Mouse (Mus musculus) heart, postnatal 10 days (tissue): Measurements from ENCODE around the gene 1700088E04Rik. TPM values are rescaled to one million over a fixed set of nuclear protein-coding genes. Genes with fewer than 3 reads are reported as not detected.

Experiments
- DNase-seq, 2 experiments: peaks; one replicate each; pipeline ENCODE4 v3.0.0; 2021
- intact Hi-C: fragments of 180-260 bp; cut with DNase I; formaldehyde crosslinking; loops from one replicate; pipeline ENCODE4 v1.15.1; 2025
- total RNA-seq, 2 experiments: library from RNA; stranded (reverse); gene quantifications; 2 replicates each; pipeline ENCODE4 v1.2.3; 2021

Gene 1700088E04Rik
- 1 to 10 TPM; 1.8 to 2.3 TPM for total RNA-seq

DNA sequence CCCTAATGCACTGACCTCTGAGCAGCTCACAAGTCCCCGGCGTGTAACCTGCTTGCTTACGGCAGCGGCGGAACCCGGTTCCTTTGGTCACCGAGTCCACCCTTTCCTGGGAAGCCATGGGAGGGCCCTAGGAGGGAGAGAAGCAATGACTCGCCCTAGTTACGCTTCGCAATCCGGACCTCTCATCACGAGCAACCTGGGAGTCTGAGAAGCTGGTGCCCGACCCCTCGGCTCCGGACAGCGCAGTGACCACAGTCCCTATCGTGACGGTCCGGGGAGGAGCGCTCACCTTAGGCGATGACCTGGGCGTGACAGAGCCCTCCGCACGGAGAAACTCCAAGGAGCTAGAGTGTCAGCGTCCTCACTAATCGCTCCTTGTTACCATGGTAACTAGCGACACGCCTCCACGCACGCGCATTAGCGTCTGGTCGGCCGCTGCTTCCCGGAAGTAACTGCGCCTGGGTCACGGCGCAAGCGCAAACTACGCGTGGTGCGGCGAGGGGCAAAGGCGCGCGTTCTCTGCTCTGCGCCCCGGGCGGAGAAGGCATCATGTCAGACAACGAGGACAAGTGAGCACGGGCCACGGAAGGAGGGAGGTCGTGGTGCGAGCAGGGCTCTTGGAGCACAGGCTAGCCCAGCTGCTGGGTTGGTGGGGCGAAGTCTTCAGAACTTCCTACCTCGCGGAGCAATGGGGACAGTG is at the start of gene 1700088E04Rik, which contains the start of gene Polr2f:
1700088E04Rik (minus strand) TSS at position 388 of the 700 bp plus-strand sequence.
Polr2f (plus strand) TSS at position 144 of the 700 bp plus-strand sequence.
- intact Hi-C loops: loop anchor here (10.0 kb wide), 1 partner anchor 226 kb away; the partner anchor contains the start of gene Pdxp
- peak; percentile 95 to 97 for DNase-seq

DNA sequence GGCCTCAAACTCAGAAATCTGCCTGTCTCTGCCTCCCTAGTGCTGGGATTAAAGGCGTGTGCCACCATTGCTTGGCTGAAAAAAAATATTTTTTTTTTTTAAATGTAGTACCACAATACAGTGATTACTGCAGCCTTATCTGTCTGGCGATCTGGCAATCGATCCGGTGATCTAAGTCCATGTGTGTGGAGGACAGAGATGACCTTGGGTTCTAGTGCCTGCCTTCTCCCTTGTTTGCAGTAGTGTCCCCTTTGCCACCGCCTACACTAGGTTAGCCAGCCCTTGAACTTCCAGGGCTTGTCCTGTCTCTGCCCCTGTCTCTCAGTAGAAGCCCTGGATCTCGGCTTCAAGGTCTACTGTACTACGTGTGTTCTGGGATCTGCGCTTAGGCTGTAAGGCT is 46.8 kb upstream of the 1700088E04Rik start:
- intact Hi-C loops: no loop called here
- no peak for DNase-seq

DNA sequence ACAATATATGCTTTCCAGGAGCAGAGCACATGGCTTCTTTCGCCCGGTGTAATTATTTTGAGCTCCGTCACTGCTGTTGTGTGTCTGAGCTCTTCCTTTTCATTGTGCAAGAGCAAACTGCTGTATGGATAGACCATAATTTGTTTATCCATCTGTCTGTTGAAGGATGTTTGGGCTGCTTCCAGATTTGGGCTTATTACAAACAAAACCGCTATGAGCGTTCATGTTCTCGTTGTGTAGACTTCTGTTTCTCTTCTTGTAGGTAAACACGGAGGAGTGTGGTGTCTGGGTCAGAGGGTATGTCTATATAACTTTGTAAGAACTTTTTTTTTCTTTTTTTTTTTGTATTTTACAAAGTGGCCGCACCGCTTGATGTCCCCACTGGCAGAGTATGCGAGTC is 44.2 kb upstream of the 1700088E04Rik start:
- intact Hi-C loops: no loop called here
- no peak for DNase-seq

DNA sequence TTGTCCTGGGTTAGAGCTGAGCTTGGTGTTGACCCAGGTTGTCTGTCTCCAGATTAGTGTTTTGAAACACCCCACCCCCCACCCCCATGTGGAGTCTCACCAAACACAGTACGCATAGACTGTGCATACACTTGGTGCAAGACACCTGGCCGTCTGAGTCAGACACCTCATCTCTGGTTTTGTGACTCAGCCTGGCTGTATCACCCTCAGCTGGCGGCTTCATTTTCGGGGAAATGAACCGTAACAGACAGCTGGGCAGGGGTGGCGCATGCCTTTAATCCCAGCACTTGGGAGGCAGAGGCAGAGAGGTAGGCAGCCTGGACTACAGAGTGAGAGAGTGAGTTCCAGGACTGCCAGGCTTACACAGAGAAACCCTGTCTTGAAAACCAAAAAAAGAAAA is 35.9 kb upstream of the 1700088E04Rik start:
- intact Hi-C loops: no loop called here
- no peak for DNase-seq

DNA sequence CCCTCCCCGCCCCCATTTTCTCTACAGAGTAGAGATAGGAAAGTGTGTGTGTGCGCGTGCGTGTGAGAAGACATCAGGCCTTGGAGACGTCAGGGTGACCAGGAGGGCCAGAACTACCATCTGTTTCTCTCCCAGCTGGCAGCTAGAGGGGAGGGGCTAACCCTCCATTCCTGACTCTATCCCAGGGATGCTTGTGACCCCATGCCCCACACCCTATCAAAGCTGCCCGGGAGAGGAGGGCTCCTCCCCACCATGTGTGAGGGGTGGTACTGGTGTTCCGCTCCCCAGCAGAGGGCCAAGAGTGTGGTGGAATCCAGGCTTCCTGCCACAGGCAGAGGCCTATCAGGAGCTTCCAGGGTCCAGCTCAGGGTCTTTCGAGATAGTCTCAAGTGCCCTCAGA is 25.7 kb upstream of the 1700088E04Rik start:
- no peak for DNase-seq
- intact Hi-C loops: no loop called here

DNA sequence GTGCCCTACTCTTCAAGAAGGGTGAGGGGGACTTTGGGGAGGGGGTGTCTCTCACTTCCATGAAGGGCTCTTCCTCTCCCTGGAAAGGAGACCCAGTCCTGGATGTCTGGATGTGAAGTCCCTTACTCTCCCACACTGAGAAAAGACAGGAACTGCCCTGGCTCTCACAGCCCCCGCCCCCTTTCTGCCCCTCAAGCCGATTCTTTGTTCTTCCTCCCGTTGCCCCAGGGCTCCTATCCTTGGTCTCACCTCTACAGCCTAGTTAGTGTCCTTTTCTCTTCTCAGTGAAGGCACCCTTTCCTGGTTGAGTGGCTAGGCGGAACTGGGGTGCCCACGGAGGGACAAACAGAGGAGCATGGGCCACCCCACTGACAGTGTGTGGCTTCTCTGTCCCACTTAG is 24.1 kb upstream of the 1700088E04Rik start, which contains the start of gene Sox10:
Sox10 (minus strand) TSS at position 101 of the 400 bp plus-strand sequence.
- intact Hi-C loops: no loop called here
- no peak for DNase-seq

DNA sequence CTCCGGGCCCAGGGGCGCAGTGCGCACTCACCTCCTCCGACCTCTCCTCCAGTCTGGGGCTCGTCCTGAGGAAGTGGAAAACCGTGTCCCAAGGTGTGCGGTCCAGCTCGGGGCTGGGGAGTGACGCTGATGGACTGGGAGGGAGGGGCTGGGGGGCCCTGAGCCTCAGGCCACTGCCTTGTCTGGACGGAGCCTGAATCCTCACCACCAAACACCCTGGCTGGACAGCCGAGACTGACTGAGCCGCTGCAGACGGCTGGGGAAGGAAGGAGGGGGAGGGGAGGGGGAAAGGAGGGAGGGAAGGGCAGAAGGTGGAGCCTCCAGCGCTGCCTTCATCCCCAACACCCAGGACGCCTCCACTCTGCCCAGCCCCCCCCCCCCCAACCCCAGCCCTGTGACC is 23.2 kb upstream of the 1700088E04Rik start:
- no peak for DNase-seq
- intact Hi-C loops: no loop called here

DNA sequence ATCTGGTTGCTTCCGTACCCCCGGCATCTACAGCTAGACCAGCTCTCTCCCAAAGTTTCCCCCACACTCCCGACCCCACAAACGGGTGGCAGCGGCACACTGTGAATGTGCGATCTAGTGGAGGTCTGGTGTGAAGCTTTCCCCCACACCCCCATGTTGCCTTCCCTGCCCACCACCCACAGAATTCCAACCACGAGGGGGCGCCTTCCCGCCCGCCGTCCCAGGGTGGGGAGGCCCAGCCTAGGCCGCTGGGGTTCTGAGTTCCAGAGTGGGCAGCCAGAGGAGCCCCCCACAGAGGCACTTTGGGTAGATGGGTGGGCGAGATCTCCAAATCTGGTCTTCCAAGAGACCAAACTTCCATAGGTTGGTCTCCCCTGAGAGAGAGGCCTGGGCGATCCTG is 21.8 kb upstream of the 1700088E04Rik start:
- intact Hi-C loops: no loop called here

DNA sequence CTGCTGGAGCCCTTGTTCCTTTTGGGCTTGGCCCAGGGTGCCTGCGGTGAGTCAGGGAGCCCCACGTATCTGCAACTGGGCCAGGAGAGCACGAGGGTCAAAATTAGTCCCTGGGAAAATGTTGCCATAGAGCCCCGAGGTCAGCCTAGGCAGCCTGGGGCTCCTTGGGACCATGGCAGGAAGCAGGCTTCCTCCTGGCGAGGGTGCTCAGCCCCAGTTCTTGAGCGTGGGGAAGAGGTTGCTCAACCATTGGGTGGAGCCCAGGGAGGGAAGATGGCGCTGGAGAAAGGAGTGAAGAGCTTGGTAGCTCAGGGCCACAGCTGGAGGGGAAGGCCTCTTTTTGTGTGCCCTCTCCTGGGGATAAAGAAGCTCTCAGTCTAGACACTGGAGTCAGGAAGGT is 21.2 kb upstream of the 1700088E04Rik start:
- DNase-seq: no peak
- intact Hi-C loops: no loop called here

More for the DNA sequence above, 21.8 kb upstream of the 1700088E04Rik start:
- no peak for DNase-seq

DNA sequence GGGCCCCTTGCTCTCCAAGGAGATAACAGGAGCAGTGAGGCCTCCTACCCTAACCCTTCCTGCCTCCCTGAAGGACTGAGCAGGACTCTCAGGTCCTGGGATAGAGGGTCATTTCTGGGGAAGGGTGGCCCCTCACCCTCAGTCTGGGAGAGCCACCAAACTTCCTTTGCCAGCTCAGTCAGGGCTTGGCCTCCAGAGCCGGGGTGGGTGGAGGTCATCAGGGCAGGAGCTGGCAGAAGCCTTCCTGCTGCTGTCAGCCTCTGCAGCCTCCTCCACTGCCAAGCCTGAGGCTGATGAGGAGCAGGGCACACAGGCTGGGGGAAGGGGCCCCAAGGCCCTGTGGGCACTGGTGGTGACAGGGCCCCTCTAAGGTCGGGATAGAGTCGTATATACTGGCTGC is 14.5 kb upstream of the 1700088E04Rik start:
- no peak for DNase-seq
- intact Hi-C loops: no loop called here

DNA sequence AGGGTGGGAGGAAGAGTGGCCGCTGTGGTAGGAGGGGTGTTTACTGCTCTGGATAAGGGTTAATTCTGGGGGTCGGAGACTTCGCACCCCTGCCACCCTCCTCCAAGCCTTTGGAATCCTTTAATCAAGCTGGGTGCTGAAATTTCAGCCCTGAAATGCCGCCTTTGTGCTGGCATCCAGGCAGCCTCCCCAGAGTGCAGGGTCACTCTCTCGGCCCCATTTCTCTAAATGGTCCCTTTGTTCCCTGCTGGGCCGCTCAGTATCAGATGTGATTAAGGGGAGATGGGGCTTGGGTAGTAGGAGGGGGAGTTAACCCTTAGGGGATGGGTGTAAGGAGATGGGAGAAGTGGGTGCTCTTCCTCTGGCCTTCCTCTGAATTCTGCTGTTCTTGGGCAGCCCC is 11.7 kb upstream of the 1700088E04Rik start:
- no peak for DNase-seq
- intact Hi-C loops: no loop called here

DNA sequence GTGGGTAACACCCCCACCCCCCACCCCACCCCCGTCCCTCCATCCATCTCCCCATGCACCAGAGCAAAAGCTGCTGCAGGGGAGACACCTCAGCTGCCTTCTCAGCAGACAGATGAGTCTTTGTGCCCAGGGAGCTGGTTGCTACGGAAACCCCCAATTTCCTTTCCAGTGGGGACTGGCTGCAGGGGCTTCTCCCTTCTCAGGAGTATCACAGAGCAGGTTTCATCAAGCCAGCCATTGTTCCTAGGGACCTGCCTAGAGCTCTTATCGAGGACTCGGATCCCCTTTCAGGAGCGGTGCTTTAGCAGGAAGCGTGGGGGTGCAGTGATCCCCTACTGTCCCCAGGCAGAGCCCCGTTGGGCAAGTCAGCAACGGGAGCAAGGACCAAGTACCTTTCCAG is 10.8 kb upstream of the 1700088E04Rik start:
- DNase-seq: no peak
- intact Hi-C loops: no loop called here

DNA sequence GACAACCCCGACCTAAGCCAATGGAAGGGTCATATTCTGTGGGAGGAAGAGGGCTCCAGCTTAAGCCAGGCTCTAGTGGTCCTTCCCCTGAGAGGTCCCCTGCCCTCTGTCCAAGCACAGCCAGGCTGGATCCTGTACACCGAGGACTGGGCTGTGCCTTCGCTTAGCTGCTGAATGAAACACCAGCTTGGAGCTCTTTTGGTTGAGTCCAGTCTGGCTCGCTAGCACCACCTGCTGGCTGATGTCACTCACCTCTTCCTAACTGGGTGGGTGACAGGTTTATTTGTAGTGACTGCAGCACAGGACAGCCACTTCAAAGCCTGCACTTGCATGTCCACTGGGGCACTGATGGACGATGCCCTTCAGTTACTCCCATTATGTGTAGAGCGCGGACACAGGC is 7.5 kb upstream of the 1700088E04Rik start:
- intact Hi-C loops: loop anchor here (1.0 to 10.0 kb wide), 3 partner anchors 55 to 234 kb away; partner anchors contain the start of gene Pdxp
- peak; percentile 86 to 95 for DNase-seq

DNA sequence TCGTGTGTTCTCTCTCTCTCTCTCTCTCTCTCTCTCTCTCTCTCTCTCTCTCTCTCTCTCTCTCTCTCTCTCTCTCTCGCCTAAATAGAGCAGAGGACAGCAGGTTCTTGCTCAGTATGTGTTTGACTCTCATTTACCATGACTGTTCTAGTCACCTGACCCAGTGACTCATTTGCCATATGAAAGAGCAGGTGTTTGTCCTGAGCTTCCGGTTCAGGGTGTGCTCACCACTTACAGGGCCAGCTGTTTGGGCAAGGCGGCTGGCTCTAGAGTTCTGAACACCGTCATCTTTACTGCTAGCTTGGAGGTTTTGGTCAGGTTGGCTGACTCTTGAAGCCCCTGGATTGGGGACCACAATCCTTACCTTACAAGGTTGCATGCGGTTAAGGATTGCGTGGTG is 4.5 kb upstream of the 1700088E04Rik start:
- DNase-seq: no peak
- intact Hi-C loops: loop anchor here (1.0 to 10.0 kb wide), 2 partner anchors 50 to 231 kb away; partner anchors contain the start of gene Pdxp

DNA sequence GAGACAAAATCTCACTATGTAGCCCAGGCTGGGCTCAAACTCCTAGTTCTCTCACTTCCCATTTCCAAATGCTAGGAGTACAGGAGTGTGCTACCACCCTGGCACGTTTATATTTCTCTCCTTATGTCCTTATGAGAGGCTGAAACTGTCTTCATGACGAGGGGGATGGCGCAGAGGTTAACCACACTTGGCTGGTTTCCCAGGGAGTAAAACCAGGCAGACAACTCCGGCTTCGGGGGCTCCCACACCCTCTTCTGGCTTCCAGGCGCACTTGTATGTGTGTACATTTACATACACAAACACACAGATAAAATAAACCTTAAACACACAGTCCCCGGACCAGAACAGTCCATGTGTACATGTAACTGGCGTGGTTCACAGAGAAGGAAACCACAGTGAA is 3.0 kb upstream of the 1700088E04Rik start:
- DNase-seq: no peak
- intact Hi-C loops: loop anchor here (10.0 kb wide), 1 partner anchor 229 kb away; the partner anchor contains the start of gene Pdxp

DNA sequence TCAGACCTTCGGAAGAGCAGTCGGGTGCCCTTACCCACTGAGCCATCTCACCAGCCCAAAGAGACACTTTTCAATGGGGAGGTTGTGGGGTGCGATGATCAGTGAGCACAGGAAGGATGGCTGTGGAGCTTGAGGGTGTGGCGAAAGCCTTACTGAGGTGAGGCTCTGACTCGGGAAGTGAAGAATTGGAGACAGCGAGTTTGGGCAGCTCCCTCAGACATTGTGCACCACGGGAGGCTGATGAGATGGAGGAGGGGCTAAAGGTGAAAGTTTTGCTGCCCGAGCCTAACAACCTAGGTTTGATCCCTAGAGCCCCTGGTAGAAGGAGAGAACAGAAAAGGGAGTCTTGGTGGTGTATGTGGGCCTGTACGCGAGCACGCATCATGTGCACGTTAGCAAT is 2.3 kb upstream of the 1700088E04Rik start:
- no peak for DNase-seq
- intact Hi-C loops: loop anchor here (10.0 kb wide), 1 partner anchor 229 kb away; the partner anchor contains the start of gene Pdxp

DNA sequence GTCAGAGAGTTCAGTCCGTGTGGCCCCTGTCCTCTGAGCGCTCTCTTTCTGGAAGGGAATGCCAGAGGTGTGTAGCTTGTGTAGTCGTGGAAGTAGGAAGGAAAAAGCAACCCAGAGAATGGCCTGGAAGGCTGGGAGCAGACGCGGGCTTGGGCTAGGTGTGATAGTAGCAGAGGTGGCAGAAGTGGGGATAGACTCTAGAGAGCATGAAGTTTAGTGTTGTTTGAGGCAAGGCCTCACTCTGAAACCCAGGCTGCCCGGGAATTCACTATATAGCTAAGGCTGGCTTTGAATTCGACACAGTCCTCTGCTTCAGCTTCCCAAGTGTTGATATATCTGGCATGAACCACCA is 489 bp upstream of the 1700088E04Rik start:
- intact Hi-C loops: loop anchor here (10.0 kb wide), 1 partner anchor 227 kb away; the partner anchor contains the start of gene Pdxp
- no peak for DNase-seq

DNA sequence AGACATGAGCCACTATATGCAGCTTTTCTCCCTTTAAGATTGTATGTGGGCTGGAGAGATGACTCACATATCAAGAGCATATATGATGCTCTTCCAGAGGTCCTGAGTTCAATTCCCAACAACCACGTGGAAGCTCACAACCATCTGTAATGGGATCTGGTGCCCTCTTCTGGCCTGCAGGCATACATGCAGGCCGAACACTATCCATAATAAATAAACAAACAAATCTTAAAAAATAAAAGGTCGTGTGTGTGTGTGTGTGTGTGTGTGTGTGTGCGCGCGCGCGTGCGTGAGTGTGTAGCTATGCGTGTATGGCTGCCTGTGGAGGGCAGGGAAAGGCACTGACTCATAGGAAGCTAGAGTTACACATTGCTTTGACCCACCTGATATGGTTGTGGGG is 1.4 kb downstream of the 1700088E04Rik start:
- no peak for DNase-seq
- intact Hi-C loops: loop anchor here (10.0 kb wide), 1 partner anchor 225 kb away; the partner anchor contains the start of gene Pdxp

DNA sequence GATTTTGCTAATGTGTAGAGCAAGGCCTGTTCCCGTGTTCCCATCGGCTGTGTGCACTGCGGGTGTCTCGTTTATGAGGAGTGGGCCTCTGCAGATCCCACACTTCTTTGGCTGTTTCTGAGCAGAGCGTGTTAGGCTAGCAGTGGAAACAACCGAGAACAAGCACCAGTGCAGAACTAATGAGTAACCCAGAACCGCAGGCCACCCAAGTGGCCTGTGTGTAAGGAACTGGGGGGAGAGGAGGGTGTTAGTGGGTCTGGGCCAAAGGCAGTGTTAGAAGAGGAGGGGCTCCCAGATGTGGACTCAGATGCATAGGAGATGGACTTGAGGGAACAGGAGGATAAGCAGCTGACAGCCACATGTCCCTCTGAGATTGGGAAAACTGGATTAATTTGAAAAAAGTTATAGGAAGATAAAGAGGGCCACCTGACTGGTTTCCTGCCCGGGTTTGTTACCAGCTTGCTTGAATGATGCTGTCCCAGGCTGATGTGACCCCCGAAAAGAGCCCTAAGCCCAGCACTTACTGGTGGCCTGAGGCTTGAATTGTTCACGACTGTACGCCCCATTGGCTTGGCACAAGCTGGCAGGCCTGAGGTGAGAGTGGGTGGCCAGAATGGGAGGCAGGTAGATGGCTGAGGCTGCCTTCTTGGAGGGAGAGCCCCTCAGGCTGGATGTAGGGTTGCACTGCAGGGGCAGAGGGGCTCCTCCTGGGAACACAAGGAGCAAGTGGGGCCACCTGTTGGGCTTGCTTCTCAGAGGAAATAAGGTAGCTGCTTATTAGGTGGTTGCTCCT is 5.1 kb downstream of the 1700088E04Rik start:
- no peak for DNase-seq
- intact Hi-C loops: no loop called here

DNA sequence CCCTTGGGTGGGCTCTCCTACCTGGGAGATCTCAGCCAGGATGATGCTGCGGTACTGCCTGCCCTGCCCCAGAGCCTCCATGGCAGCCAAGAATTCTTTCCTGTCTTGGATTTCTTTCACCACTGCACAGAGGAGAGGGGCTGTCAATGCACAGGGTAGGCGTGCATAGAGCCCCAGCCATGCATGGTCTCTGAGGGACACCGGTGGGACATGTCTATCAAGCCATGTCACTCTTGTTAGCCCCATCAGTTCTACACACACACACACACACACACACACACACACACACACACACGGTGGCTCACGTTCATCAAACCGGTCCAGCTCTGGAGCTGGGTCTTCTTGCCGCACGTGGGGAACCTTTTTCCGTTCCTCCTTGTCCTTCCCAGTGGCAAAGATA is 5.7 kb downstream of the 1700088E04Rik start:
- DNase-seq: no peak
- intact Hi-C loops: no loop called here

DNA sequence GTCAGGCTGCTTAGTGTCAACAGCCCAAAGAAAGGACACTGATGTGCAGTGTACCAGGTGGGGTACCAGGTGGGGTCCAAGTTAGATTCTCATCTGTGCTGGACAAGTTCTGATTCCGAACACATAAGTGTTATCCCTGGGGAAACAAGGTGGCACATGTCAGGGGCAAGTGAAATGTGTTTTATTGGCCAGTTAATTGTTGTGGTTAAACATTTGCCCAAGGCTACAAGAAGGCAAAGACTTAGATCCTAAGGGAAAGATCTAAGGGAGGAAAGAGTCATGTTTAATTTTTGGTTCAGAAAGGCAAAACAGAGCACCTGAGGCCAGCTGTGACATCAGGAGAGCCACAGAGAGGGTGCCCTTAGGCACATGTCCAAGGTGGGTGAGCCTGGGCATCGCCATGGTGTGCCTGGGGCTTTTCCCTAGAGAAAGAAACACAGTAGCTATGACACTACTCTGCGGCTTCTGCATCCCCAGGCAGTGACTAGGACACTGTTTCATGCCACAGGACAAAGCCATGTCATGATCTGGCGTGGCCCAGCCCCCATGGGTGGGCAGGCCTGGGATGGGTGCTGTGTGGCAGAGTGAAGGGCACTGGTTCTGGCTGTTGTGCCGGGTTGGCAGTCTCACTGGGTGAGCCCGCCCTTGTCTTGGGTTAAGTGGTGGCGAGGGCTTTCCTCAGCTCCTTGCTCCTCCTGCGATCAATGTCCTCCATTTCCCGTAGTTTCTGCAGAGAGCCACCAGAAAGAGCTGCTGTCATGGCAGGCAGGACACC is 6.4 kb downstream of the 1700088E04Rik start:
- intact Hi-C loops: no loop called here
- no peak for DNase-seq
